ENCODE assay signal across 29 mouse cellular contexts in genomic region chr3:30091401-30091800, GRCm38 (mm10).
DNase-seq lines count a peak whose midpoint lies in the region; ATAC-seq lines count a peak whose summit lies in the region.
"Had no signal": no experiment of that assay in that cellular context is flagged by ENCODE, and none has a peak within 500 bp of the region (broad histone marks: within the 10 kb centered on the region; RNA-seq: fewer than 3 reads in every experiment).

No protein-coding gene starts in this region.

- 76% methylated on average over 1 of the region's 1 CpGs for WGBS in heart, embryonic 13.5 days

- H3K9ac ChIP-seq in heart, embryonic 13.5 days, result no peak overlapping the region
- H3K9ac ChIP-seq: embryonic facial prominence, embryonic 12.5 days; embryonic facial prominence, embryonic 15.5 days; forebrain, embryonic 13.5 days; hindbrain, embryonic 12.5 days; hindbrain, embryonic 15.5 days had no signal

- no peak for ATAC-seq in heart, embryonic 13.5 days (ENCODE audit: extremely low read depth, insufficient number of reproducible peaks, low FRiP score, low TSS enrichment)
- ATAC-seq: forebrain, embryonic 13.5 days; forebrain, embryonic 16.5 days; Patski had no signal

- H3K27ac ChIP-seq in heart, embryonic 13.5 days (replicated peaks), result 0 out of 2 replicates have a peak overlapping the region, but pooled peaks have one; percentile 37
- H3K27ac ChIP-seq: embryonic facial prominence, embryonic 12.5 days; embryonic facial prominence, embryonic 15.5 days; forebrain, embryonic 10.5 days; forebrain, embryonic 13.5 days; heart, adult 2 months; heart, embryonic 10.5 days; hindbrain, embryonic 12.5 days; hindbrain, embryonic 15.5 days had no signal

- H3K4me2 ChIP-seq in heart, embryonic 13.5 days, result no peak overlapping the region
- H3K4me2 ChIP-seq: embryonic facial prominence, embryonic 12.5 days; embryonic facial prominence, embryonic 15.5 days; forebrain, embryonic 13.5 days; hindbrain, embryonic 12.5 days; hindbrain, embryonic 15.5 days had no signal

- no peak overlapping the region for H3K4me3 ChIP-seq in heart, embryonic 13.5 days
- H3K4me3 ChIP-seq: embryonic facial prominence, embryonic 12.5 days; embryonic facial prominence, embryonic 15.5 days; erythroblast, embryonic 14.5 days; forebrain, embryonic 10.5 days; forebrain, embryonic 13.5 days; heart, adult 2 months; heart, embryonic 10.5 days; hindbrain, embryonic 12.5 days; hindbrain, embryonic 15.5 days had no signal

- no peaks in the 10 kb centered on the region for H3K36me3 ChIP-seq in heart, embryonic 13.5 days
- H3K36me3 ChIP-seq: embryonic facial prominence, embryonic 12.5 days; embryonic facial prominence, embryonic 15.5 days; forebrain, embryonic 10.5 days; G1E; heart, embryonic 10.5 days; hindbrain, embryonic 12.5 days; hindbrain, embryonic 15.5 days had no signal

- H3K27me3 ChIP-seq in heart, embryonic 13.5 days (replicated peaks), result no peaks in the 10 kb centered on the region
- H3K27me3 ChIP-seq: CH12.LX; embryonic facial prominence, embryonic 12.5 days; embryonic facial prominence, embryonic 15.5 days; forebrain, embryonic 13.5 days; hindbrain, embryonic 12.5 days; hindbrain, embryonic 15.5 days had no signal

- peaks cover 8% of the 10 kb centered on the region for H3K4me1 ChIP-seq in heart, embryonic 13.5 days
- H3K4me1 ChIP-seq: embryonic facial prominence, embryonic 12.5 days; embryonic facial prominence, embryonic 15.5 days; forebrain, embryonic 10.5 days; forebrain, embryonic 13.5 days; heart, embryonic 10.5 days; hindbrain, embryonic 12.5 days; hindbrain, embryonic 15.5 days had no signal

- DNase-seq in heart, postnatal 4 days, result no peak
- DNase-seq in 3134 (ENCODE audit: extremely low read depth, insufficient read length, low spot score), result peak; percentile 56
- DNase-seq in fibroblast of lung, adult 2 months (ENCODE audit: low read depth), result peak; percentile 90
- no peak for DNase-seq in thymus, postnatal 10 days (ENCODE audit: low spot score in 2 of 2)
- no peak for DNase-seq in kidney, postnatal 14 days
- DNase-seq: adrenal gland, adult 2 months; adrenal gland, postnatal 14 days; B cell, adult 2 months; cerebellum, adult 11 months; cerebellum, adult 2 months; cerebellum, adult 9-11 months; cerebellum, postnatal 25 days; gastrocnemius, postnatal 10 days; gastrocnemius, postnatal 36 days; heart, adult 2 months; heart, postnatal 14 days had no signal

- no peaks in the 10 kb centered on the region for H3K9me3 ChIP-seq in heart, embryonic 13.5 days
- H3K9me3 ChIP-seq: embryonic facial prominence, embryonic 12.5 days; embryonic facial prominence, embryonic 15.5 days; forebrain, embryonic 10.5 days; forebrain, embryonic 13.5 days; G1E; heart, embryonic 10.5 days; hindbrain, embryonic 12.5 days; hindbrain, embryonic 15.5 days had no signal

Comparison
In these comparisons a context has a peak if more than half of its experiments do, and no peak if none do; other contexts are left out.
1. DNase-seq: peak in 3134 (single experiment) and fibroblast of lung, adult 2 months (single experiment); none in heart, postnatal 4 days (single experiment), thymus, postnatal 10 days (0 of 2) and kidney, postnatal 14 days (single experiment).